Mouse (Mus musculus) gastrocnemius, postnatal 14 days (tissue): ENCODE measurements around the gene Myo3b. TPM values are rescaled to one million over a fixed set of nuclear protein-coding genes. Genes with fewer than 3 reads are reported as not detected.
"Not testable (repeated sequence)": the region's sequence is repeated elsewhere in the genome, so short reads cannot be mapped to it uniquely, and the experiment has no call there.

ENCODE experiments used
- DNase-seq: peaks from one replicate; pipeline ENCODE4 v3.0.0; 2021; ENCODE audit warnings: mixed read lengths
- intact Hi-C: fragments of 180-260 bp; cut with DNase I; formaldehyde crosslinking; loops from one replicate; pipeline ENCODE4 v1.15.1; 2025; ENCODE audit warnings: low total_unique reads
- long read RNA-seq, 2 experiments: library from polyadenylated mRNA; stranded (forward); transcript quantifications; one replicate each; pipeline ENCODE4 v2.0.0; 2021
- total RNA-seq, 2 experiments: library from RNA; stranded (reverse); gene quantifications; 2 replicates each; pipeline ENCODE4 v1.2.3; 2021

Myo3b gene
- total RNA-seq: not detected
- long read RNA-seq, experiment 1: 0 reads
- long read RNA-seq, experiment 2: 0 reads

DNA sequence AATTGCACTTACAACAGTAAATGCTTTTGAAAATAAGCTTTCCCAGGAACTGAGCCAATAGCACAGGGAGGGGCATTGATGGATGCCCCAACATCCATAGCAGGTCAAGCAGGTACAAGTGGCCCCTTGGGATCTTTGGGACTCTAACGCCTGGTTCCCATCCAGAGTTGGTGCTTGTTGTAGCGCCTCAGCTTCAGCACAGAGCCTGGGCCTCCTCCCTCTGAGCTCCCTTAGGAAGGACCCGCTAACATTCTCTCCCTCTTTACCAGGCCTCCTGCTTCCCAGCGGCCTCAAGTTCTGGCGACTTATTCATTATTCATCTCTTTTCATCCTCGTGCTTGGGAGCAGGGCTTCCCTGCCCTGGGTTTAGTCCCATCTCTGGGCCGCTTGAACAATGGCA is at the start of gene Myo3b:
Gene Myo3b, plus strand, starts transcription at position 375 of the 400 bp plus-strand sequence.
- DNase-seq: no peak
- intact Hi-C loops: no loop called here

DNA sequence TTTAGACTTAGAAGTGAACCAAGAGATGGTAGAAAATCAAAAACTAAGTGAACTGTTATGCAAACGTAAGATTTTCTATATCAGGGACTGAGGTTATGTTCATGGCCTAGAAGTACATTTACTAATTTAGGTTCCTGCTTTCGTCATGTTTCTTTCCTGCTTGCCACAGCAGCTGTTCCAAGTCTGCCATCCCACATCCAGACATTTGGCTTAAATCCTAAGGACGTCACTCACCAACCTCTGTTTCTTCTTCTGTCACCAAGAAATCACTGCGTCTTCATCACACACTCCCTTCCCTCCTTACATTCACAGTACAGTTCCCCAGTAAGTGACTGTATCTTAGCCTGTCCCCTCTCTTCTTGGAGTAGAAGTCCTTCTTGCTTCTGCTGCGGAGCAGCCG is 49.7 kb upstream of the Myo3b start:
- intact Hi-C loops: no loop called here
- no peak for DNase-seq

DNA sequence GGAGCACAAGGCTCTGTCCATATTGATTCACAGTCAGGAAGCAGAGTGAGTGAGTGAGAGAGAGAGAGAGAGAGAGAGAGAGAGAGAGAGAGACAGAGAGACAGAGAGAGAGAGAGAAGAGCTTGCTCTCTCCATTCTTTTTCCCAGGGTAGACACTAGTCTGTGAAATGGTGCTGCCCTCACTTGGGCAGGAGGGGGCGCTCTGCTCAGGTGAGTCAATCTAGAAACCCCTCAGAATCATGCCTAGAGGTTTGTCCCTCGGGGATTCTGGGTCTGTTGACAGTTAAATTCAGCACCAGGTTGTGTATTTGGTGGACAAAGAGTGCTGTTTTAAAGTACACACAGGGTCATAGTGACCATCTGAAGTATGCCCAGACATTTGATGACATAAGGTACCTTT is 48.3 kb upstream of the Myo3b start:
- DNase-seq: no peak
- intact Hi-C loops: no loop called here

DNA sequence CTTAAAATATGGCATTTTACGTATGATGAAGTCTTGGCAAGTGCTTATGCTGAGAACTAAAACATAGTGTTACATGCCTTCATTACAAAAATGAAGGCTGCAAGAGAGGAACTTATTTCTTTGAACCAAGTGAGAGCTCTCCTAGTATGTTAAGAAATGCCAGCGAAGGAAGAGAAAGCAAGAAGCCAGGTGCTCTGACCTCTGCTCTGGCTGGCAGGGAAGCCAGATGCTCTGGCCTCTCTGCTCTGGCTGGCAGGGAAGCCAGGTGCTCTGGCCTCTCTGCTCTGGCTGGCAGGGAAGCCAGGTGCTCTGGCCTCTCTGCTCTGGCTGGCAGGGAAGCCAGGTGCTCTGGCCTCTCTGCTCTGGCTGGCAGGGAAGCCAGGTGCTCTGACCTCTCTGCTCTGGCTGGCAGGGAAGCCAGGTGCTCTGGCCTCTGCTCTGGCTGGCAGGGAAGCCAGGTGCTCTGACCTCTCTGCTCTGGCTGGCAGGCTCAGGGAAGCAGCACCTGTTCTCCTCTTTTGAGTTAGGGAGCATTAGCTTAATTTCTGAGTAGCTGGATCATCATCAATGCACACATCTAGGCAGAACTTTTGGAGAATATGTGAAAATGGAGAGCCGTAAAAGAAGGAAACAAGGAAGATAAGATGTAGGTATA is 44.7 kb upstream of the Myo3b start:
- peak; percentile 16 for DNase-seq
- intact Hi-C loops: not testable (repeated sequence)

DNA sequence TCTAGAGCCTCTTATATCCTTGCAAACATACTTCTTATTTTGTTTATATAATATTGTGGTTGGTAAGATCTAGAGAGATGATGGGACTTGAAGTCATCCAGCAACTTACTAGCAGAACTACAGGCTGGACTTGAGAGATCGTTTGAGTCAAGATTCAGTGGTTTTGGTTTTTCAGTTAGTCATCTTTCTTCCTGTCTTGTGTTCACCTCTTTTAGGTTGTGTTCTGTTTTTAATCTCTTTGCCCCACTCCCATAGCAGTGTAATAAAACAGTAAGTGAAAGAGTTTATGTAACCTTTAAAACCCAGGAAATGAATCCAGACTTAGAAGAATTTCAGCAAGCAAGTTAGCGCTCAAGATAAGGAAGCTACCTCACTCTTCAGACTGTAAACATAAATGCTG is 44.1 kb upstream of the Myo3b start:
- DNase-seq: no peak
- intact Hi-C loops: no loop called here

DNA sequence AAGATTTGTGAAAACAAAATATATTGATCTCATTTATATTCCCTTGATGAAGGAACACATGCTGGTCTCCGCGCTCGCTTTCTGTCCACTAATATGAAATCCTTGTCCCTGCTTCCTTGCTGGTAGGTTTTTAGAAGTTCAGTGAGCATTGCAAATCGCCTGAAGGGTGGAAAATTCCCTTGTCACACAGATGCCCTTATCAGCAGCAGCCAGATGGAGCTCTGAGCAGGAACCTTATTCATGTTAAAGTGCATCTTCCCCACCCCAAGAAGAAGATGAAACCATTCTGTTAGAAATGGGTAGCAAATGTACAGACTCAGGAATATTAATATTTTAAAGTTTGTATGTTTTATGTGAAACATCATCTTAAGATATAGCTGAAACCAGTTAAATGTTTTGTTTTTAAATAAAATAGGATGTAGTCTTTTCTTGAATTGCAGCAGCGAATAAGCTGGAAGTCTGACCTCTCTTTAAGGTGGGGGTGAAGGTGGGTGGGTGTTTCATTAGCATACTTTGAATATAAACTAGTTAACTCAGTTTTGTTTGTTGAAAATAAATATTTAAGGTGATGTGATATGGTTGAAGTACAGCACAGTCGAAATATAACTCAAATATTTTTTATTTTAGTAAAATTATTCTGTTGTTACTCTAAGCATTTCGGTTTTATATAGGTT is 39.7 kb upstream of the Myo3b start:
- no peak for DNase-seq
- intact Hi-C loops: no loop called here

DNA sequence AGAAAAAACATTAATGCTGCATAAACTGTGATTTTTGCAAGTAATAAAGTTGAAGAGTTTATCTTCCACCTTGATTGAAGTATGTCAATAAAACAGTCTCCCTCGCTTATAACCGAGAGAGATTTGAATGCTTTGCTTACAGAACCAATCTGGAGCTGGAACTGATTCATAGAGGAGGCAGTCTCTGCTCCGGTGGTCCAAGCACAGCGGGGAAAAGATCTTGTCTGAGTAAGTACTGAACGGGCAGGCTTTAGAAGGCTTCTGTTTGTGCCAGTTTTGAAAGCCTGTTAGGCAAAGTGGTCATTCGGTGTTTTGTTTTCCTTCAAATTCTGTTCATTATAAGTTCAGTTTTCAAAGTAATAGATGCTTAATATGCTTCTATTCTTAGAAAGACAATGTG is 38.6 kb upstream of the Myo3b start:
- DNase-seq: no peak
- intact Hi-C loops: no loop called here

DNA sequence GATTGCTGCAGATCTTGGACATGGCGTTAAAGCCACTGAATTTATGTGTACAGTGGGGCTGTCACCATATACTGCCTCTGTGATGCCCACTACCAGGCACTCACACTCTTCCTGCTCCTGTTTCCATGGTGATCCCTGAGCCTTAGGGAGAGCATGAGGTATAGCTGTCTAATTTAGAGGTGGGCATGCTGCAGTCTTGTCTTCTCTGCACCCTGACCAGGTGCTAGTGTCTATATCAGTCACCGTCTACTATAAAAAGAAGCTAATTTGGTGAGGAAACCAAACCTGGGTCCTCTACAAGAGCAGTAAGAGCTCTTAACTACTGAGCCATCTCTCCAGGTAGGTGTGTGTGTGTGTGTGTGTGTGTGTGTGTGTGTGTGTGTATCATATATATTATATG is 32.4 kb upstream of the Myo3b start:
- DNase-seq: no peak
- intact Hi-C loops: no loop called here

DNA sequence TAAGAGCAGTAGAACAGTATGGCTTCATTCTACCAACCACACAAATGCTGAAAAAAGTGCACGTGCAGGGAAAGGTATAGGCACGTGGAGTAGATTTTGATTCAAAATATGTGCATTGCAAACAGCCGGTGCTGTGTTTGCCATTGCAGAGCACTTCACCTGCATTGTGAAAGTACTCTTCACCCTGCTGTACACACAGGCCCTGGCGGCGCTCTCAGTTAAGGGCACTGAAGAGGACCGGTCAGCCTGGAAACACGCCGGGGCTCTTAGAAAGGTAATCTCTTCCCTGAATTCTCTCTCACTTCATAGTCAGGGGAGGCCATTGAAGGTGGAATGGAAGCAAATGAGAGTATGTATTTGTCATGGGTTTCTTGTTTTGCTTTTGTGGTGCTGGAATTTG is 26.0 kb upstream of the Myo3b start:
- no peak for DNase-seq
- intact Hi-C loops: no loop called here

DNA sequence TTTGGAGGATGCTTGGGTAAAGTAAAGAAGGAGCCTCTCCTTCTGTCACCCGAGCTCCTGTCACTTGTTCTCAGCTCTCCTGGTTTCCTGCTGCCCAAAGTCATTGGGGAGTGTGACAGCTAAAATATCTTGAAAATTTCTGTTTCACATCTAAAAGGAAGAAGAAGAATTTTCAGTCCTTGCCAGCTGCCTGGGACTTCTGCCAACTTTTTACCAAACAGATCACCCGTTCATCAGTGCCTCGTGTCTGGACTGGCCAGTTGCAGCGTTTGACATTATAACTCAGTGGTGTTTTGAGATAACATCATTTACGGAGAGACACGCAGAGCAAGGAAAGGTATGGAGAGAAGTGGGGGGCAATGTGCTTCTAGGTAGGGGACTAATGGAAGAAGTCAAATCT is 20.7 kb upstream of the Myo3b start:
- peak; percentile 11 for DNase-seq
- intact Hi-C loops: no loop called here

DNA sequence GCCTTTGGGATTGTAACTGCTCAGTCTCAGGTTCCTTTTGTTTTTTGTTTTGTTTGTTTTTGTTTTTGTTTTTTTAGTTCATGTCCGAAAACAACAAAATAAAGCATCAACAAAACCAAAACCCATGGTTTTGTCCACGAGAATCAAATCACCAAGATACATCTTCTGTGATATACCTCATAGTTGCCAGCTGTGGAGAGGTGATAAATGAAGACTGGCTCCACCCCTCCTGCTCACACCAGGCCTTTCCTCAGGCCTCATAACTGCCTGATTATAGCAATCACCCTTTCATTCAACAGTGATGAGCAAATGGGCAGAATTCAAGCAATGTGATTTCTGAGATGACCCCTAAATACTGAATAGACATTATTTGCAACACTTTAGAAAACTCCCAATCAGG is 14.5 kb upstream of the Myo3b start:
- DNase-seq: no peak
- intact Hi-C loops: no loop called here

DNA sequence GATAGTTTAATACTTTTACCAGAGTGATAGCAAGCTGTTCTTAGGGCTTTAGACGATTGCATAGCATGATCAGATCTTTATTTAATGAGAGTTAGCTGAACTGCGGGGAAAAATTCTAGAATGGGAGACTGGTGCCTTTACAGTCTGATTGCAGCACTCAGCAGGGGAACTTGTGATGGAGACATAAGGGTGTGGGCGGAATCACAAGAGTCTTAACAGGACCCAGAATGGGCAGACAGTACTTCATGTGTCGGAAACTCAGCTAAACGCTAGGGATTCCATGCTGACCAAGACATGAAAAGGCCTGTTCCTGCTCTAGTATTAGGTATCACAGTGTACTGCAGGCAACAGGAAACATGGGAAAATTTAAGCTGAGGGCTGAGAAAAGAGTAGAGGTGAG is 13.2 kb upstream of the Myo3b start:
- intact Hi-C loops: no loop called here
- DNase-seq: no peak

DNA sequence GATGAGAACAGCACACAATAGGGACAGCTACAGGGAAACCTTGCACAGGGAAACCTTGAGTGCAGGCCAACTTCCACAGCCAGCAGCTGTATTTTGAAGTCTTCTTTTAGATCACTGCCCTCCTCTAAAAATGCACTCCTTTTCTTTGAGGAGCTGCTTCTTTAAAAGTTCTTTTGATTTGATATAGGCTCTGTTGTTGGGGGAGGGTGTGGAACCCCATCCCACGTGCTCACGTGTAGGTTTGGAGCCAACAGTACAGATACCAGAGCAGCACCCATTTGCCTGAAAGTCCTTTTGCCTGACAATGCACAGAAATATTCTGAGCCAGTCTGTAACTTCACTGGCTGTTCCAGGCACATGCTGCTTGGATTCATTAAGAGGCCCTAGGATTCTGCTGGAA is 7.5 kb upstream of the Myo3b start:
- DNase-seq: no peak
- intact Hi-C loops: no loop called here

DNA sequence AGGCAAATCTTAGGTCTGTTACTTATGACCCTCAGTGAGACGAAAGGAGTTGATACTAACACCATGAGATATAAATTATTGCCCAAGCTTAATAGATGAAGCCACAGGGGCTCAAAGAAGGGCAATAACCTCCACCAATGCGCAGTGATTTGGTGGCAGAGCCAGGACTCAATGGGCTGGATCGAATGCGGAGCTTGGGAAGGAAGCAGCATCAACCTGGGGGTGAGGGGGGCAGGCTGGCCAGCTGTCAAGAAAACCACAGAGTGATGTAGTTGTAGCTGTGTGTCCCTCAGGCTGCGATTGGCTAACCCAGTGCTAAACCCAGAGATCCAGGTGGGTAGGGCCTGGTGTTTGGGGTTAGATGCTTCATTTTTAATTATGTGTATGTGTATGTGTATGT is 4.0 kb upstream of the Myo3b start:
- intact Hi-C loops: no loop called here
- DNase-seq: no peak

DNA sequence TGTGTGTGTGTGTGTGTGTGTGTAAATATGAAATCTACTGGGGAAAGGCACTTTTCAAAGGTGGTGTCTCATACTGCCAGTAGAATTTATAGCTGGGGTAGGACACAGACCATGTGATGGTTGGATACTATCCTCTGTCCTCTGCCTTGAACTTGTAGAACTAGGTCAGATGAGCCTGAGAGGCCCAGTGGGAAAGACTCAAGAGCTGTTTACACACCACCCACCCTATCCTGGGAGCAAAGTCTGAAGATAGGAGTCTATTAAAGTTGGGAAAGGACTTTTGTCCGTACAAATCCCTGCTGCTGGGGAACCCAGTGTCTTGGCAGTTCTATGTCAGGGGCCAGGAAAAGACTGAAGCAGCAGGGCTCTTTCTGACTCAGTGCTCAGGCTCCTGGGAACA is 3.6 kb upstream of the Myo3b start:
- no peak for DNase-seq
- intact Hi-C loops: no loop called here

DNA sequence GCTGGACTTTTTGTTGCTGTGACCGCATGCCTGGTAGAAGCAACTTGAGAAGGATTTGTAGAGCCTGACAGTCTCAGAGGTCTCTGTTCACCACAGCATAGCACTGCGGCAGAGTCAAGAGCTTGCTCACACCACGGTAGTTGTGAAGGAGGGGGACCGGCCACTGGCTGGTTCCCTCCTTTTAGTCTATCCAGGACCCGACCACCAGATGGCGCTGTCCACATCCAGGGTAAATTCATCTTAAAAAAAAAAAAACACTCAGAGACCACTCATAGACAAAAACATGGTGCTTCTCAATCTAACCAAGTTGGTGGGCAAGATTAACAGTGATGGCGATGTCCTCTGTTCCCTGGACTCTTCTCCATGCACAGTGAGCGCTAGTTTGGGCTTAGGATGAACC is 1.7 kb upstream of the Myo3b start:
- no peak for DNase-seq
- intact Hi-C loops: no loop called here

DNA sequence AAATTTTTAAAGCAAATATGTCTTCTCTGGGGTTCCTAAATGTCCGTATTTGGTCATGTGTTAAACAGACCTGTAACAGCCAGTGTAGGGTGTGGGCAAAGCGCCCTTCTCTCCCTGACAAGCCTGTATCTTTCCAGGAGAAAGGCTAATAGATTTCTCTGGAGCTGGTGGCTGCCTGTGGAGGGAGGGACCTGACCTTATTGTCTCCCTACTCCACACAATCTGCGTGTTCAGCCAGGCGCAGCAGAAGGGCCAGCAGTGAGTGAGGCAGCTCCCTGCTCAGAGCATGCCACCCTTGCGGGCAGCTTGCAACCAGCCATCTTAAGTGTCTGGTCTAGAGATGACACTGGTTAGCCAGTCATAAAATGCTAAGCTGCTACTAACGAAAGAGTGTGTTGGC is 5.5 kb downstream of the Myo3b start:
- no peak for DNase-seq
- intact Hi-C loops: no loop called here

DNA sequence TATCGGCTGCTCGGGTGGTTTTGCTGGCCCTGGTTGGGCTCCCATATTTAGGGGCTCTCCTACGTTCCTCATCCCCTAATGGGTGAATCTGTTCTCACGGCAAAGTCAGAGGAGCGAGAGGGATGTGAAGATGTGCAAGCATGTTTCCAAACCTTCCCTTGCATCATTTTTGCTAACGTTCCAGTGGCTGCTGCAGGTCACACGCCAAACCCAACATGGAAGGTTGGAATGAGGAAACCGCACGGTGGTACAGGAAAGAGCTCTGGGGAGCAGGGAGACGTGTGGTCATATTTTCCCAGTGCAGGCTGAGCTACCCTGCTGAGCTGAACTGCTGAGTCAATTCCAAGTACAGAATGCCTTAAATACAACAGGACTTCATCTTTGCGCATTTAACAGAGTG is 8.9 kb downstream of the Myo3b start:
- intact Hi-C loops: no loop called here
- DNase-seq: no peak

DNA sequence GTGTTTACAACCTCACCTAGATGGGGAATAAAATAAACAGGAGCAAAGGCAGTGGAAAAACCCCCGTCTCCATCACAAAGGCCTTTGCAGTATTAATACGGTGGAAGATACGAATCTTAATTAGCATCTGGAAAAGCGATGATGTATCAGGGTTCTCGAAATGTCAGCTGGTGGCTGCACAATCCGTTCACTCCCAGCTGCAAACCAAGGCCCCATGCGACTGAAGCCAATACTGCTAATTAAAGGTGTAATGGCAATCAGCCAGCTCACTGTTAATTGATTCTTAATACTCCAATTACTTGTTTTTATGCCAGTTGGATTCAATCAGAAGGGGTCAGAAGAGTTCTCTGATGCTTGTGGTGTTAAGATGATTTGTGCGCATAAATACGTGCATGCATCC is 14.9 kb downstream of the Myo3b start:
- intact Hi-C loops: no loop called here
- DNase-seq: no peak

DNA sequence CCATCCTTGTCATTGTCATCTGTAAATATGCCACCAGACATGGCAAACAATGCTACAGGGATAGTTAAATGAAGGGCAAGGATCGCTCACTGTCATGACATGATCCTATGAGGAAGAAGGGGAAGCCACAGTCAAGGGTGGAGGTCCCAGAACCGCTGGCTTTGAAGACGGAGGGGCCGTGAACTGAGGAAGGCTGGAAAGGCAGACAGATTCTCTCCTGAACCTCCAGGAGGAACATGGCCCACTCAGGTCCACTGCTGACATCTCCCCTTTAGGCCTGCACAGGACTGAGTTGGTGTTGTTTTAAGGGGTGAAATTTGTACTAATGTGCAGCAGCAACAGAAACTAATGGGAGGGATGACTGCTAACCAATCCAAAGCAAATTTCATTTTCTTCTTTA is 19.3 kb downstream of the Myo3b start:
- intact Hi-C loops: no loop called here
- DNase-seq: no peak
